Mouse (Mus musculus) CD4-positive, CD25-positive, alpha-beta regulatory T cell, adult 2 months (primary cell): ENCODE results near the gene Gfi1.

Experiments used
- DNase-seq: peaks from one replicate; pipeline ENCODE4 v3.0.0-alpha.2; 2012; ENCODE audit warnings: low read depth, low spot score

Gene Gfi1

GRCm38 (mm10) chr5:107725435-107726261, at the start of gene Gfi1:
Gene Gfi1 (minus strand): TSS chr5:107726036.
- peak; percentile 89 for DNase-seq

GRCm38 (mm10) chr5:107772049-107772448, 46.2 kb upstream of the Gfi1 start:
- DNase-seq, result no peak

GRCm38 (mm10) chr5:107768224-107768623, 42.4 kb upstream of the Gfi1 start:
- no peak for DNase-seq

GRCm38 (mm10) chr5:107765946-107766345, 40.1 kb upstream of the Gfi1 start:
- no peak for DNase-seq

GRCm38 (mm10) chr5:107764486-107764885, 38.6 kb upstream of the Gfi1 start:
- no peak for DNase-seq

GRCm38 (mm10) chr5:107763674-107764073, 37.8 kb upstream of the Gfi1 start:
- DNase-seq, result no peak

- no peak for DNase-seq
Measured at GRCm38 (mm10) chr5:107759121-107759520, 33.3 kb upstream of the Gfi1 start.

GRCm38 (mm10) chr5:107756072-107756471, 30.2 kb upstream of the Gfi1 start:
- peak; percentile 47 for DNase-seq

GRCm38 (mm10) chr5:107754740-107755139, 28.9 kb upstream of the Gfi1 start:
- peak; percentile 77 for DNase-seq

- no peak for DNase-seq
Measured at GRCm38 (mm10) chr5:107753656-107754055, 27.8 kb upstream of the Gfi1 start.

GRCm38 (mm10) chr5:107749229-107749916, 23.5 kb upstream of the Gfi1 start:
- peak; percentile 29 for DNase-seq

GRCm38 (mm10) chr5:107739023-107739422, 13.2 kb upstream of the Gfi1 start:
- DNase-seq, result no peak

GRCm38 (mm10) chr5:107738296-107738695, 12.5 kb upstream of the Gfi1 start:
- DNase-seq, result no peak

- DNase-seq, result no peak
Measured at GRCm38 (mm10) chr5:107736171-107736570, 10.3 kb upstream of the Gfi1 start.

- DNase-seq, result no peak
Measured at GRCm38 (mm10) chr5:107731844-107732243, 6.0 kb upstream of the Gfi1 start.

GRCm38 (mm10) chr5:107731408-107731807, 5.6 kb upstream of the Gfi1 start:
- DNase-seq, result peak; percentile 58

- peak; percentile 40 for DNase-seq
Measured at GRCm38 (mm10) chr5:107727007-107727402, 1.2 kb upstream of the Gfi1 start.

GRCm38 (mm10) chr5:107726281-107727006, 608 bp upstream of the Gfi1 start:
- peak; percentile 45 for DNase-seq

GRCm38 (mm10) chr5:107724661-107725434, 988 bp downstream of the Gfi1 start:
- DNase-seq, result peak; percentile 56

GRCm38 (mm10) chr5:107723541-107724511, 2.0 kb downstream of the Gfi1 start:
- DNase-seq, result peak; percentile 65
